10 mouse cellular contexts compared by ENCODE assay signal in the genomic region with DNA sequence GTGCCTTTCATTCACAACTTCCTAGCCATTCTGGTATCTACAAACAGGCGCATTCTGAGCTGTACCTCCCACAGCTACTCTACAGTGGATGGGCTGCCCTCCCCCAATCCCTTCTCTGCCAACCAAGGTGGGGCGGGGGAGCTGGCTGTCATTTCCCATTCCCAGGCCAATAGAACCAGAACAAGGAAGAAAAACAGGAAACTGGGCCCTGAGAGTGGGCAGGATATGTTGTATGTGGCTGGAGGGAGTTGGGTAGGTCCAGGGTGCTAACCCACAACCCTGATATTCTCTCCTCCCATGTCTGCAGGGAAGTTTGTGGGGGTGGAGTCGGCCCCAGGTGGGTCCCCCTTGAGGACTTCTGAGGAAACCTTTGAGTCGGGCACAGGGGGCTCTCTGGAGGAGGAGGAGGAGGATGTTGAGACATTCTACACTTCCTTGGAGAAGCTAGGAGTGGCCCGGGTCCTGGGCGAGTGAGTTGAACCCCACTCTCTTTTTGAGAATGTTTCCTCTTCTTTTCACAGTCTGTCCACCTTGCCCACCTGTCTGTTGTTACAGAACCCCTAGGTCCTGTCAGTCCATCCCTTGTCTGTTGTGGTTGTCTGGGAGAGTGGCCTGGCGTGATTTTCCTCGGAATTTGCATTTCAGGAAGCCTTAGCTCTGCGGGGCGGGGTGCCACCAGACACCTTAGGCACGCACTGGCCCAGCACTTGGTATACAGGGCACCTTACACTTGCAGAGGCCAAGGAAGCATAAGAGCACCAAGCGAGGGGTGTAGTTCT. TPM values are rescaled to one million over a fixed set of nuclear protein-coding genes. Genes with fewer than 3 reads are reported as not detected.
DNase-seq lines count a peak whose midpoint lies in the region; ATAC-seq and TF ChIP-seq lines count a peak whose summit lies in the region.
"Had no signal": no experiment of that assay in that cellular context is flagged by ENCODE, and none has a peak within 500 bp of the region (broad histone marks: within the 10 kb centered on the region; RNA-seq: fewer than 3 reads in every experiment).

No protein-coding gene starts in this region.

- H3K4me3 ChIP-seq in lung, adult 2 months (replicated peaks; ENCODE audit: extremely low read depth, low read depth, low read length): peak overlapping the region; percentile 72

- TF ChIP-seq POLR2A in lung, adult 2 months (IDR thresholded peaks at IDR 0.05; ENCODE audit: borderline replicate concordance, extremely low read depth, low read depth, low read length): peak; percentile 89; the same call in 1 of the 2 replicates

- peaks cover 41% of the 10 kb centered on the region for H3K4me1 ChIP-seq in lung, adult 2 months (ENCODE audit: control insufficient read depth, insufficient read depth, low read length)

- WGBS in lung, adult 2 months: 29% methylated on average over 12 of the region's 12 CpGs

- TF ChIP-seq CTCF in lung, adult 2 months (IDR thresholded peaks at IDR 0.05; ENCODE audit: insufficient read depth, low read length): no peak

- DNase-seq in cerebellum, postnatal 25 days: peak; percentile 15 to 21
- DNase-seq in cerebellum, adult 9-10 months: no peak
- DNase-seq in kidney, adult 11 months: peak; percentile 77
- peak; percentile 77 for DNase-seq in lung, adult 2 months
- no peak for DNase-seq in embryo, embryonic 10 days (ENCODE audit: low spot score)
- no peak for DNase-seq in urinary bladder, postnatal 10 days (ENCODE audit: low spot score)
- DNase-seq in urinary bladder, postnatal 4 days (ENCODE audit: low spot score in 2 of 2): no peak

- 0 out of 2 replicates have a peak, but pooled peaks have one; percentile 1 for ATAC-seq in granulocyte monocyte progenitor cell, adult 5-6 weeks (replicated peaks; ENCODE audit: poor library complexity, severe bottlenecking)

RNA-seq across cellular contexts. Expression of a gene that starts 3.1 kb away (rescaled TPM):
- total RNA-seq in granulocyte monocyte progenitor cell, adult 5-6 weeks (2014; fragmentation: Nextera tagmentation): 15.8 and 21.3 TPM in 2 replicates
- total RNA-seq in granulocyte monocyte progenitor cell, adult 5-6 weeks (2017): 14.9 and 15.8 TPM in 2 replicates
- polyA plus RNA-seq in lung, adult 2 months (2012; rRNA removed): 177 and 239 TPM in 2 replicates
- total RNA-seq: common myeloid progenitor, adult 5-6 weeks had no signal

RNA-seq across cellular contexts. Expression of a gene that starts 3.2 kb away (rescaled TPM):
- total RNA-seq in granulocyte monocyte progenitor cell, adult 5-6 weeks (2014; fragmentation: Nextera tagmentation): 19.2 and 20.0 TPM in 2 replicates
- 18.4 and 20.4 TPM in 2 replicates for total RNA-seq in granulocyte monocyte progenitor cell, adult 5-6 weeks (2017)
- polyA plus RNA-seq in lung, adult 2 months (2012; rRNA removed): 537 and 555 TPM in 2 replicates

RNA-seq across cellular contexts. Expression of a gene that starts 9.0 kb away (rescaled TPM):
- 93.9 and 97.0 TPM in 2 replicates for total RNA-seq in granulocyte monocyte progenitor cell, adult 5-6 weeks (2014; fragmentation: Nextera tagmentation)
- 19.0 and 35.1 TPM in 2 replicates for total RNA-seq in granulocyte monocyte progenitor cell, adult 5-6 weeks (2017)
- polyA plus RNA-seq in lung, adult 2 months (2012; rRNA removed): 289 and 356 TPM in 2 replicates

RNA-seq across cellular contexts. Expression of a gene that starts 10.9 kb away (rescaled TPM):
- 36.4 and 59.6 TPM in 2 replicates for total RNA-seq in granulocyte monocyte progenitor cell, adult 5-6 weeks (2014; fragmentation: Nextera tagmentation)
- 40.9 and 43.5 TPM in 2 replicates for total RNA-seq in granulocyte monocyte progenitor cell, adult 5-6 weeks (2017)
- polyA plus RNA-seq in lung, adult 2 months (2012; rRNA removed): 29.0 and 30.9 TPM in 2 replicates

RNA-seq across cellular contexts. Expression of a gene that starts 11.0 kb away (rescaled TPM):
- 50.4 and 53.8 TPM in 2 replicates for total RNA-seq in granulocyte monocyte progenitor cell, adult 5-6 weeks (2014; fragmentation: Nextera tagmentation)
- 42.6 and 44.9 TPM in 2 replicates for total RNA-seq in granulocyte monocyte progenitor cell, adult 5-6 weeks (2017)
- polyA plus RNA-seq in lung, adult 2 months (2012; rRNA removed): 91.1 and 150 TPM in 2 replicates
- total RNA-seq: neutrophil, adult 5-6 weeks had no signal

Comparison
In these comparisons a context has a peak if more than half of its experiments do, and no peak if none do; other contexts are left out.
1. DNase-seq: peak in cerebellum, postnatal 25 days (2 of 2), kidney, adult 11 months (single experiment) and lung, adult 2 months (single experiment); none in cerebellum, adult 9-10 months (single experiment), embryo, embryonic 10 days (single experiment), urinary bladder, postnatal 10 days (single experiment) and urinary bladder, postnatal 4 days (0 of 2).